Mouse (Mus musculus): ENCODE measurements around the gene Magi1.

DNA sequence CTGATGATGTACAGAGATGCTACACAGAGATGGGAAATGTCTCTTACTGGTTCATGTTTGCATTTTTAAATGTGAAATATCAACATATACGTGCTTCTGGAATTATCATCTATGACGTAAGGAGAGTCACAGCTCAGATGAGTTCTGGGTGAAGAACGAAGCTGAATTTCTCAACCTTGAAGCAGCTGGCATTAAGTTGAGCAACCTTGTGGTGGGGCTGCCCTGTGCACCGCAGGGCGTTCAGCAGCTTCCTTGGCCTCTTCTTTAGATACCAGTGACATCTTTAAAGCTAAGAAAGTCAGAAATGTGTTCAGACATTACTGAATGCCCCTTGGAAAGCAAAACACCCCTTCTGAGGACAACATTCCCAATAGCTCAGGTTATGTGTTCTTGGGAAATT is 656.5 kb downstream of the Magi1 start:
- TF ChIP-seq CTCF (IDR thresholded peaks at IDR 0.05; ENCODE audit: borderline replicate concordance, control insufficient read depth, extremely low read depth, insufficient read depth, low read length, poor library complexity) (no peak), POLR2A (IDR thresholded peaks at IDR 0.05; ENCODE audit: control insufficient read depth, extremely low read depth, insufficient read depth, low read length, poor library complexity) (no peak)

Measured in thymus, adult 2 months (tissue).